In the genomic region with DNA sequence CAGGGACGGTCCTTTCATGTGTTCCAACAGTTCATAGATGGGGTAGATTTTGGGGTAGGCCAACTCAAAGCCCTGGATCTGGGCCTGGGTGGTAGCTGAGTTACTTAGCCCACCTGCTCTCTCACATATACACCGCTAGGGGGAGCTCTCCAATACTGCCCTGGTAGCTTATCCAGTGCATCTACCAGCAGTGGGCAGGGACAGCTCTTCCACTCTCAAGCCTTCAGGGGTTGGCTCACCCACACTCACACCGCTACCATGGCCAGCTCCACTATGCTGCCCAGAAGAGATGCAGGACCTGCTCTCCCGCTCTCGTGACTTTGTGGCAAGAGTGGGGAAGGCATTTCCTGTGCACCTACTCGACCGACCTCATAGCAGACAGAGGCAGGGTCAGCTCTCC, we compare ENCODE assay signal across 10 mouse cellular contexts. TPM values are rescaled to one million over a fixed set of nuclear protein-coding genes. Genes with fewer than 3 reads are reported as not detected.
DNase-seq lines count a peak whose midpoint lies in the region; ATAC-seq and TF ChIP-seq lines count a peak whose summit lies in the region.
"Had no signal": no experiment of that assay in that cellular context is flagged by ENCODE, and none has a peak within 500 bp of the region (broad histone marks: within the 10 kb centered on the region; RNA-seq: fewer than 3 reads in every experiment).

No protein-coding gene starts in this region.

- DNase-seq in layer of hippocampus, adult 11-12 months (ENCODE audit: low spot score), result peak; percentile 9
- no peak for DNase-seq in layer of hippocampus, adult 8-10 months (ENCODE audit: low spot score in 2 of 2)
- peak; percentile 5 for DNase-seq in MEL (ENCODE audit: low read depth, low spot score)
- DNase-seq in spleen, adult 12 weeks (ENCODE audit: low spot score), result no peak
- no peak for DNase-seq in natural killer cell, adult 2 months (ENCODE audit: low spot score in 2 of 2)
- DNase-seq: cerebellum, adult 9-11 months had no signal

- TF ChIP-seq POLR2A in MEL (IDR thresholded peaks at IDR 0.05; ENCODE audit: control insufficient read depth in 1 of 2, insufficient read depth in 1 of 2, low read depth in 1 of 2, low read length in 2 of 2, poor library complexity in 1 of 2), result no peak

- H3K27ac ChIP-seq in MEL (ENCODE audit: control insufficient read depth, low read depth, low read length), result no peak overlapping the region
- no peak overlapping the region for H3K27ac ChIP-seq in embryonic facial prominence, embryonic 12.5 days
- no peak overlapping the region for H3K27ac ChIP-seq in liver, embryonic 12.5 days

- ATAC-seq in embryonic facial prominence, embryonic 12.5 days (ENCODE audit: insufficient number of reproducible peaks, insufficient read depth, low FRiP score, low TSS enrichment), result peak; percentile 22; the same call in 1 of the 2 replicates
- no peak for ATAC-seq in liver, embryonic 12.5 days

- WGBS in embryonic facial prominence, embryonic 12.5 days, result 41% methylated on average over 7 of the region's 7 CpGs
- WGBS in liver, embryonic 12.5 days (ENCODE audit: insufficient replicate concordance), result 27% methylated on average over 7 of the region's 7 CpGs

- no peak for TF ChIP-seq RAD21 in MEL (IDR thresholded peaks at IDR 0.05; ENCODE audit: low read depth, low read length)

- no peaks in the 10 kb centered on the region for H3K36me3 ChIP-seq in E14TG2a.4 (ENCODE audit: insufficient read depth, low read length)
- H3K36me3 ChIP-seq in MEL (ENCODE audit: control insufficient read depth in 1 of 2, insufficient read depth in 2 of 2, low read length in 2 of 2), result no peaks in the 10 kb centered on the region
- H3K36me3 ChIP-seq in embryonic facial prominence, embryonic 12.5 days, result no peaks in the 10 kb centered on the region
- H3K36me3 ChIP-seq in liver, embryonic 12.5 days, result no peaks in the 10 kb centered on the region
- H3K36me3 ChIP-seq: heart, embryonic 12.5 days had no signal

- no peak overlapping the region for H3K9ac ChIP-seq in MEL (ENCODE audit: control insufficient read depth, low read depth, low read length, poor library complexity, severe bottlenecking)
- no peak overlapping the region for H3K9ac ChIP-seq in embryonic facial prominence, embryonic 12.5 days
- no peak overlapping the region for H3K9ac ChIP-seq in liver, embryonic 12.5 days
- H3K9ac ChIP-seq: heart, embryonic 12.5 days had no signal

- H3K27me3 ChIP-seq in E14TG2a.4 (ENCODE audit: insufficient read depth, low read length) (peaks cover 15% of the 10 kb centered on the region), MEL (ENCODE audit: control insufficient read depth in 1 of 2, insufficient read depth in 2 of 2, low read length in 2 of 2) (no peaks in the 10 kb centered on the region)
- H3K27me3 ChIP-seq in embryonic facial prominence, embryonic 12.5 days, result no peaks in the 10 kb centered on the region
- H3K27me3 ChIP-seq in liver, embryonic 12.5 days (replicated peaks), result no peaks in the 10 kb centered on the region
- H3K27me3 ChIP-seq: heart, embryonic 12.5 days had no signal

- H3K79me2 ChIP-seq in MEL (ENCODE audit: control insufficient read depth, insufficient read depth, low read length, poor library complexity), result no peaks in the 10 kb centered on the region

- H3K4me3 ChIP-seq in E14TG2a.4 (replicated peaks; ENCODE audit: low read length) (peak overlapping the region; percentile 48), MEL (ENCODE audit: control insufficient read depth in 1 of 2, insufficient read depth in 1 of 2, low read depth in 2 of 2, low read length in 2 of 2) (no peak overlapping the region)
- H3K4me3 ChIP-seq in embryonic facial prominence, embryonic 12.5 days, result no peak overlapping the region
- no peak overlapping the region for H3K4me3 ChIP-seq in liver, embryonic 12.5 days
- H3K4me3 ChIP-seq: heart, embryonic 12.5 days had no signal

- no peaks in the 10 kb centered on the region for H3K9me3 ChIP-seq in E14TG2a.4 (ENCODE audit: low read length)
- no peaks in the 10 kb centered on the region for H3K9me3 ChIP-seq in MEL (replicated peaks; ENCODE audit: insufficient read depth, low read length)
- no peaks in the 10 kb centered on the region for H3K9me3 ChIP-seq in embryonic facial prominence, embryonic 12.5 days
- H3K9me3 ChIP-seq in liver, embryonic 12.5 days (replicated peaks), result no peaks in the 10 kb centered on the region

- TF ChIP-seq CTCF in E14TG2a.4 (conservative IDR thresholded peaks at IDR 0.05; ENCODE audit: low read length) (peak; percentile 68), MEL (IDR thresholded peaks at IDR 0.05 in 2 of 3, conservative IDR thresholded peaks at IDR 0.05 in 1 of 3; ENCODE audit: control insufficient read depth in 1 of 3, insufficient read depth in 1 of 3, low read depth in 2 of 3, low read length in 3 of 3, poor library complexity in 1 of 3, severe bottlenecking in 1 of 3) (peak in 2 of 3 experiments; percentile 13 to 17; a peak in 3 of 6 replicates)

- peaks cover 14% of the 10 kb centered on the region for H3K4me1 ChIP-seq in E14TG2a.4 (replicated peaks; ENCODE audit: low read depth, low read length)
- no peaks in the 10 kb centered on the region for H3K4me1 ChIP-seq in MEL (ENCODE audit: control insufficient read depth in 1 of 2, insufficient read depth in 2 of 2, low read length in 2 of 2)
- no peaks in the 10 kb centered on the region for H3K4me1 ChIP-seq in embryonic facial prominence, embryonic 12.5 days
- no peaks in the 10 kb centered on the region for H3K4me1 ChIP-seq in liver, embryonic 12.5 days
- H3K4me1 ChIP-seq: heart, embryonic 12.5 days had no signal

- no peak overlapping the region for H3K4me2 ChIP-seq in embryonic facial prominence, embryonic 12.5 days (replicated peaks)
- H3K4me2 ChIP-seq in liver, embryonic 12.5 days, result no peak overlapping the region
- H3K4me2 ChIP-seq: heart, embryonic 12.5 days had no signal

- no peak for TF ChIP-seq EP300 in MEL (IDR thresholded peaks at IDR 0.05; ENCODE audit: low read depth in 1 of 2, low read length in 2 of 2)

TF ChIP-seq in MEL, 35 proteins besides CTCF, POLR2A, EP300 and RAD21:
- TF ChIP-seq POLR2AphosphoS2 (IDR thresholded peaks at IDR 0.05; ENCODE audit: low read length) (no peak), TCF12 (IDR thresholded peaks at IDR 0.05; ENCODE audit: low read depth, low read length) (no peak), TAL1 (IDR thresholded peaks at IDR 0.05; ENCODE audit: low read length) (no peak), CHD2 (IDR thresholded peaks at IDR 0.05; ENCODE audit: low read length) (no peak), NELFE (IDR thresholded peaks at IDR 0.05; ENCODE audit: low read depth, low read length) (no peak), GABPA (IDR thresholded peaks at IDR 0.05; ENCODE audit: low read depth, low read length) (no peak), NRF1 (IDR thresholded peaks at IDR 0.05; ENCODE audit: insufficient read depth, low read depth, low read length, poor library complexity, severe bottlenecking) (no peak), MAX (IDR thresholded peaks at IDR 0.05; ENCODE audit: low read length) (no peak), ELF1 (IDR thresholded peaks at IDR 0.05; ENCODE audit: low read depth, low read length) (no peak), MYB (IDR thresholded peaks at IDR 0.05; ENCODE audit: low read depth, low read length) (no peak), BHLHE40 (IDR thresholded peaks at IDR 0.05; ENCODE audit: borderline replicate concordance, low read depth, low read length) (no peak), MAFK (IDR thresholded peaks at IDR 0.05; ENCODE audit: borderline replicate concordance, low read depth, low read length) (no peak), ZMIZ1 (IDR thresholded peaks at IDR 0.05; ENCODE audit: low read depth, low read length) (no peak), ETS1 (IDR thresholded peaks at IDR 0.05; ENCODE audit: low read depth, low read length) (no peak), CHD1 (IDR thresholded peaks at IDR 0.05; ENCODE audit: low read depth, low read length) (no peak)

RNA-seq across cellular contexts. Expression of a gene that starts 24.3 kb away (rescaled TPM):
- 100 to 1,000 TPM; 156 to 182 (median 174) TPM for total RNA-seq in layer of hippocampus, adult 8-10 months (2022)
- total RNA-seq in MEL (2012; rRNA removed), result not detected in 2 replicates
- not detected for polyA plus RNA-seq in MEL (2012; ENCODE audit: insufficient read depth in 1 of 2, insufficient read length in 2 of 2, low read depth in 1 of 2, low replicate concordance in 2 of 2, missing spikeins in 1 of 2)
- polyA plus RNA-seq in embryonic facial prominence, embryonic 12.5 days (2016; fragmentation: Nextera tagmentation; extraction: Ambion mirVana), result 2.2 and 3.3 TPM in 2 replicates
- polyA plus RNA-seq in liver, embryonic 12.5 days (2016; fragmentation: Nextera tagmentation; extraction: Ambion mirVana), result not detected in 2 replicates

RNA-seq across cellular contexts. Expression of a gene that starts 38.0 kb away (rescaled TPM):
- 100 to 1,000 TPM; 102 to 109 (median 104) TPM for total RNA-seq in layer of hippocampus, adult 8-10 months (2022)
- total RNA-seq in MEL (2012; rRNA removed), result 102 and 105 TPM in 2 replicates
- polyA plus RNA-seq in MEL (2012; ENCODE audit: insufficient read depth in 1 of 2, insufficient read length in 2 of 2, low read depth in 1 of 2, low replicate concordance in 2 of 2, missing spikeins in 1 of 2), result 1,000 to 10,000 TPM in 1 of 2 experiments, 100 to 1,000 TPM in 1; 126 to 1,706 TPM
- polyA plus RNA-seq in embryonic facial prominence, embryonic 12.5 days (2016; fragmentation: Nextera tagmentation; extraction: Ambion mirVana), result 215 and 223 TPM in 2 replicates
- polyA plus RNA-seq in liver, embryonic 12.5 days (2016; fragmentation: Nextera tagmentation; extraction: Ambion mirVana), result 108 and 110 TPM in 2 replicates

Comparison
In these comparisons a context has a peak if more than half of its experiments do, and no peak if none do; other contexts are left out.
1. DNase-seq: peak in layer of hippocampus, adult 11-12 months (single experiment) and MEL (single experiment); none in layer of hippocampus, adult 8-10 months (0 of 2), spleen, adult 12 weeks (single experiment) and natural killer cell, adult 2 months (0 of 2).